Mouse (Mus musculus) kidney, adult 8-10 months (tissue): ENCODE results near the gene Entpd1.
A peak's percentile ranks its signal among the peaks of the same experiment; 100 is the strongest.
"Not testable (repeated sequence)": the region's sequence is repeated elsewhere in the genome, so short reads cannot be mapped to it uniquely, and the experiment has no call there.

ENCODE experiments used
- DNase-seq, 2 experiments: peaks; one replicate each; pipeline ENCODE4 v3.0.0; 2022

Gene Entpd1

DNA sequence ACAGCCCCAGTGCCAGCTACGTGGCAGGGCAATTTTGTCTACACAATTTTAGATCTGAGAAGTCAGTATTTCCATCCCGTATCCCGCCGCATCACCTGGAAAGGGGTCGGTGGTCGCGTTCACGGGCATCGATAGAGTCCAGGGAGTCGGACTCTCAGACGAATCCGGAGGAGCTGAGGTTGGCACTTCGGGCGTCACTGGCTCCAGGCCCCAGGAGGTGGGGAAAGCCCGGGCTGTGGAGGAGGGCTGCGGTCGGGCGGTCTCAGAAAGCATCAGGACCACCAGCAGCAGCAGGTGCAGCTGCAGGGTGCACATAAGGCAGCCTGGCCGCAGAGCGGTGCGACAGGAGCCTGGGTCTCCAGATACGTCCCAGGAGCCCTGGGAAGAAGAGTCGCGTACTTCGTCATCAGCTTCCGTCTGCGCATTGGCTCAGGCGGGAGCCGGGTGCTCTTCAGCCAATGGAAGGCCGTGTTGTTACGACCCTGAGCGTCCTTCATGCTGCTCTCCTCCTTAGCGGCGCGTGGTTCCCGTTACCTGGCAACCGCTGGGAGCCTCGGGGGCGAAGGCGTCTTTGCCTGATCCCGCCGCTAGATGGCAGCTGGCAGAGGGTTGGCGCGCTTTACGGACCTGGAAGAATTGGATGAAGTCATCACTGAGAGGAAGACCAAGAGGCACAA, at the start of gene Entpd1, which contains the start of gene Tctn3:
TSS of gene Entpd1 (plus strand) at position 537 of the 677 bp plus-strand sequence.
TSS of gene Tctn3 (minus strand) at position 404 of the 677 bp plus-strand sequence.
- peak; percentile 95 to 96 for DNase-seq

DNA sequence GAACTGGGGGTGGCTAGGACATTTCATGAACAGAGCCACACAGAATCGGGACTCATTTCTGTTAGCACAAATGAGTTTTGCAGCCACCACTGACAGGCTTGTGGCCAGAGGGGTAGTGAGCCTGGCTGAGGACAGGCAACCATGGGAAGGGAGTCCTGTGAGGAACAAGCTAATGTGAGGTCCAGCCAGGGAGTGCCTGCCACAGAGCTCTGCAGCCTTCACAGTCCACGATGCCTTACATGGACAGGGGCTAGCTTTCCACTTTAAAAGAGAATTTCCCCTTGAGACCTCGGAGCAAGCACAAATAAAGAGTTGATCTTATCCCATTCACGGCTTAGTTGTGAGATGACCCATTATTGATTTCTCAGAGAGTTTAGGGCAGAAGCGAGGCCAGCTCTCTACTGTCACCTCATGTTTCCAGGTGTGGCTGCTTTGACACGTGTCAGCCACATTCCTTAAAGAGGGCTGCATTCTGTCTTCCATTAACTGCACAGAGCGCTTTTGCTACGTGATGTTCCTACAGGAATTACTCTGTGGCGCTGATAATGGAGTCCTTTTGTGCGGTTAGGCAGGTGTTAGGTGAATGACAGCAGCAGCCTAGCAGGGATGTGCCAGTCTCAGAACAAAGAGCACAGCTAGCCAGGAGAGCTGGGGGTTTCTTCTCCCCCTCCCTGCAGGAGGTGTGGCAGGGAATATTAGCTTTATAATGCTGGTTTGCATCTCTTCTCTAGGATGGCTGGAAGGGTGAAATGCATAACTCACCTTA, 48.1 kb upstream of the Entpd1 start:
- no peak for DNase-seq

DNA sequence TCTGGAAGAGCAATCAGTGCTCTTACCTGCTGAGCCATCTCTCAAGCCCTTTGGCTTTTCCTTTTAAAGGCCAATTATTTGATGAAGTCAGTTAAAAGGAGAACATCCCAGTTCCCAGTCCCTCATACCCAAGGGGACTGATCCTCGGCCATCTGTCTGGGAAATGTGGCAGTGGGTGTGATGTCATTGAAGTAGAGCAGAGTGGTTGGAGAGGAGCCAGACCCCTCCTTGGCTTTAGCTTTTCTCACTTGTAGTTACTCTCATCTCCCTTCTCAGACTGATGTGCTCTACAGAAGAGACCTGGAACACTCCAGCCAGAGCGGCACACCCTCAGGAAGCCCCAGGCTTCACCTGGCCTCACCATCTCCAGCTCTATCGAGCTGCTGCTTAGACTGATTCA, 44.5 kb upstream of the Entpd1 start:
- no peak for DNase-seq

DNA sequence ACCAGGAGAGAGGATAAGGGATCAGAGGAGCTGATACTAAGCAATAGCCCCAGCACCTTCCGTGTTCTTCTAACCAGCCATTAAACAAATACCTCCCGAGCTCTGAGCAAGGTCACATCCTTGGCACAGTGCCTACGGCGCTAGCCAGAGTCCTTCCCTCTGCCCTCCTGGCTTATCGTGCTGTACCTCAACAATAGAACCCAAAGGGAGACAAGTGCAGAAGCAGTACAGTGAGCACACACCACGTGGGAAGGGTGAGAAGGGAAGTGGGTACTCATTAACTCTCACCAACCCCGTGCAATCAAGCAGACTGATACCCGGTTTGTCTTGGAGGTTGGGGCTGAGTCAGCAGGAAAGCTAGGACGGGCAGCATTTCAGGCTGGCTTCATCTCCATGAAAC, 41.4 kb upstream of the Entpd1 start:
- DNase-seq = peak; percentile 69 to 73

DNA sequence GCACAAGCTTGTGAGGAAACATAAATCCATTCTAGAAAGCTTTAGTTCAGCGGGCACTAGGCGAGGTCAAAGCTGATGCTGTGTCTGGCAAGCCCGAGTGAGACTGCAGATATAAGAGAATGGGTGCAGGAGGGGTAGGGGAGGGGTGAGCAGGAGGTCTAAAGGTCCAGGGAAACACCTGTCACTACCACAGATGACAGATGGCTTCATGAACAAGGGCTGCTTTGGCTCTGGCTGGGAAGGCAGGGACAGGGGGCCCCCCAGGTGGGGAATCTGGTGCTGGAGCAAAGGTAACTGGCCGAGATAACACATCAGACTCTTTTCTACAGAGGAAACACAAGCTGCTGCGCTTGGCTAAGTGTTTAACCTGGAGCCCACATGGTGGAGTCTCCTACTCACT, 36.7 kb upstream of the Entpd1 start:
- DNase-seq = no peak

DNA sequence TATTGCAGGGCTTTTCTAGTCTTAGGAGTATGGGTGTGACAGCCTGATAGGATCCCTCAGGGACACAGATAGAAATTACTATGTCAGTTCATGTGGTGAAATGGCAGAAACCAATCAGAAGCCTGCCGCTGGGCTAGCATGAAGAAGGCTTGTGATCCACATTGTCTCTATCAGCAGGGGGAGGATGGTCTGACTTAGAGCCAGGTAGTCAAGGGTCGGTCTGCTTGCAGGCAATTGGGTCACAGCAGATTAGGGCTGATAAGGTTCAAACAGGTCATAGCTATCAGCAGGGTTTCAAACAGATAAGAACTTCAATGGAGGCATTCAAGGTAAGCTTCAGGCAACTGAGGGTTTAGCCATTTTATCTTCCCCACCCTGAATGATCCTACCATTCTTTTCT, 31.3 kb upstream of the Entpd1 start:
- no peak for DNase-seq

DNA sequence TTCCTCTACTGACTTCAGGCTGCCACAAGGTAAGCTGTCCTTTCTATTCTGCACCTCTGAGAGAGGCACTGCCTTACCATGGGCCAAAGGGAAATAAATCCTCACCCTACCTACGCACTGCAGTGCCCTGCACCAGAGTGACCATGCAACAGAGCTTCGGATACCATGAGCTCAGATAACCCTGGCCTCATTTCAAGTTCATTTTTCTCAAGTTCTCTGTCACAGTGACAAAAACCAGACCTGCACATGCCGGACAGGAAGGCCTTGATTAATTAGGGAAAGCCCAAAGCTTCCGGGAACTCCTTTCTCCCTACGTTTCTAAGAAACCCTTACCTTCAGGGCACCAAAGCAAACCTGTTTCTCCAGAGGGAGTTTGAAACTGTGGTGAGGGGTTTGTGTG, 30.5 kb upstream of the Entpd1 start:
- DNase-seq = no peak

DNA sequence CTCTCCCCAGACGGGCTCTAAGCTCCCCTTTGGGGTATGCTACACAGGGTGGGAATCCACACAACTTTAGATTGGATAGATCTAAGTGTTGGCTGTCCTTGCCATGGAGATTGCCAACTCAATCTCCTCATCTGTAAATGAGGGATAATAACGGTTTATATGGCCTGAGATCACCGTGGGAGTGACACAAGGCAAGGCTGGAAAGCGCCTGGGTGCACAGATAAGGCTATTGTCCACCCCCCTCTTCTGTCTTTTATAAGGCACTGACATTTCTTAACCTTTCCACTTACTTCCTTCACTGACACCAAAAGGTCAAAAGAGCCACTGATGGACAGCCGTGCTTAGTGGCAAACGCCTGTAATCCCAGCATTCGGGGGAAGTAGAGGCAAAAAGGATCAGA, 25.3 kb upstream of the Entpd1 start:
- no peak for DNase-seq

DNA sequence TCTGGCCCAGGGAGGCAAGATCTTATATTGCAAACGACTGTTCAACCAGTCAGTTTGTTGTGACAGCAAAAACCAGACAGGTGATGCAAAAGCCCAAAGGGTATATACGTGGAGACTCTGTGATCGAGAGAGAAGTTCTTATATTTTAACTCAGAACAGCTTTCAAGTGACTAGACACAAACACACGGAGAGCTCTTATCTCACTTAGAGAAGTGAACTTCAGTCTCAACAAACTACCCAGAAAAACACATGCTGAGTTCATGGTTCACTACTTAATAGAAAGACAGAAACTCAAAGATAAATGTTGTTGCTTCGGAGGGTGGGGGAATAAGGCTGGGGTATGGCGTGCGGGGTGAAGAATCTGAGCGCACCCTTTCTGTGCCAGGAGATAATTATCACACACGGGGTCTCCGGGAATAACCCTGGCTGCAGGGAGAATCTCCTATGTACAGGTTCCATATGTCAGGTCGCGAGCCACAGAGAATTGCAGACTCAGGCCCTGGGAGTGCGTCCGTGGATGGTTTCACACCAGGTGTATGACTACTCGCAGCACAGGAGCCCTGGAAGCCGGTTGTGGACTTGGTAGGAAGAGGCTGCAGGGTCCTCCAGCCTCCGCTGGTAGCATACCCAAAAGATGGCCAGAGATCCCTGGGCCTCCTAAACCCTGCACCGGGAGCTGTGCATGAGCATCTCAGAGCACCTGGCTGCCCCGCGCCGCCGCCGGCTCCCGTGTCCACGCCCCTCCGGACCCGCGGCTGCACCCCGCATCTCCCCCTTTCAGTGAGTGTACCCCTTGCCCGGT, 24.5 kb upstream of the Entpd1 start:
- DNase-seq = no peak

DNA sequence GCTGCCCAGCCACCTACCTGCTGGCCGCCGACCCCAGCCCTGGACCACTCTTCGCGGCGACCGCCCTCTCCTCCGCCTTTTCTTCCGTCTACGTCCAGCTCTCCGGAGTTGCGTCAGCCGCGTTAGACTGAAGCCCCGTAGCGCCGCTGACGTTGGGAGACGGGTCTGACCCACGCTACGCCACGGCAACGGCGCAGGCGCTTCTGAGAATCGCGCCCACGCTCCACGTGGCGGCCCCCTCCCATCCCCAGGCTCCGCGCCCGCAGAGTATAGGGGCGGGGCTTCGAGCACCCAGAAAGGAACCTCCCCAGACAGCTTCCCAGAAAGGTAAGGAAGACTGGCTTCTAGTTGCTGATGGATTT, 23.9 kb upstream of the Entpd1 start, which contains the start of gene Aldh18a1:
TSS of gene Aldh18a1 (minus strand) at position 171 of the 362 bp plus-strand sequence.
- peak; percentile 72 to 82 for DNase-seq

DNA sequence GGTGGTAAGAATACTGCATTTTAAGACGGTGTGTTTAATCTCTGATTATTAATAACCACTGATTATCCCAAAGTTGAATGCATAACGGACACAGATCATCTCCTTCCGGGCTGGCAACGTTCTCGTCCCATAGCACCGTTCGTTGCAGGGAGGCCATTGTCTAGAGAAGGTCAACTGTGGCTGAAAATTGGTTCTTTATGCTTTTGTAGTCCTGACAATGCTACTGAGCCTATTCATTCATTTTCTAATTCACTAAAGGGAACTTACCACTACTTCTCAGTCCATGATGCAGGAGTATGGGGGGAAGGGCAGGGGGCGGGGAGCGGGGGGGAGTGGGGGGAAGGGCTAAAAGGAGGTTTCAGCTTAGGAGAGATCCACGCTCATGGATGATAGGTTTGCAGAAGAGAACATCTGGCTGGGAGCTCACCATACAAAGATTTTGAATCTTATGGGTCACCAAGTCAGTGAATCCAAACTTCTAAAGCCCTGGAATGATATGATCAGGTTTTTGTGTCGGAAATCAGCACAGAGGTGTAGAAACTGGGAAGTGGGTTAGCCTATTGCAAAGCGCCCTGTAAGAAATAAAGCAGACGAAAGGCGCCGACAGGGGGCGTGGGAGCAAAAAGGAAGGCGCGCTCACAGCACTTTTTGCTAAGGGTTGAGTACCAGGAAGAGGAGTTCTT, 23.2 kb upstream of the Entpd1 start:
- peak; percentile 76 to 91 for DNase-seq

DNA sequence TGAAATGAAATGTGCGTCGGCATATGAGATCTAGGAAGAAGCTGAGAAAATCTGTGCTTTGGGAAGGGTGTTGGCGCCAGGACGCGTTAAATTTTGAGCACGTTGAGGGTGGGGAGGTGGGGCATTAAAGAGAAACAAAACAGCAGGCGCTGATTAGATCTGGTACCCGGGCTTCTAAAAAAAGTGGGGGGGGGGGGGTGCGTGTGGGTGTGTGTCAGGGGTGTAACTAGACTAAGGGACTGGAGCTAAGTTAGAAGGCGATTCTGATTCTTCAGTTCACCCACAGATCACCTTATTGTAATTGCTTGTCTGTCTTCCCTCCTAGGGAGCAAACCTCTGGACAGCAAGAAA, 22.7 kb upstream of the Entpd1 start:
- DNase-seq = no peak

DNA sequence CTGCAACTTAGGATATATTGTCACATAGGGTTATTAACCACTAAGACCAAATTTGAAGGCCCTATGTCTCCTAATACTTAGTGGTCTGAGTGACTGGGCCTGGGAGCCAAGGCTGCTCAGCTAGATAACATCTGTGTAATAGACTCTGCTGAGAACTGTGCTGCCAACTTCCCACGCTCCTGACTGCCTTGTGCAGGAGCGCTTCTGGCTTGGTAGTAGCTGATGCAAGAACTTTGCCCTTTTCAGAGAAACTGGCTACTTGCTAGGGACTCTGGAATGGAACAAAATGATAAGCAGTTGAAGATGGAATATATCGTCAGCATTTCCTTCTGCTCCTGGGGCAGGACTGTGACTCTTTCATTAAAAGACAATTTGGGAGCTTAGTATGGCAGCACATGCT, 16.9 kb upstream of the Entpd1 start:
- no peak for DNase-seq

DNA sequence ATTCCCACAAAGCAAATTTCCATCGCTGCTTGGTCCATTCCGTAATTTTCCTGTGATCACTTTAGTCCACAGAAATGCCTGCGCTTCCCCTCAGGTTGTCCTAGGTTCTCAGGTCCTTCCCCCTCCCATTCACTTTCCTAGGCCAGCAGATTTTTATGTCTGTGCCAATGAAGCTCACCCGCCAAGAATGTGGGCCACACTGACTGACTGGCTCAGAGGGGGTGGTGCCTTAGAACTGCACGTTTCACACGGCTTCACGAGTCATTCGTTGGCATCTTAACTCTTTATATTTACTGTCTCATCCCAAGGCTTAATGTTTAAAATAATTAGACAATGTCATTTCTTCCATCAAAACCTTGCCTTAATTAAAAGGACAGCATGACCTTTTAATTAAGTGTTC, 16.3 kb upstream of the Entpd1 start:
- no peak for DNase-seq

DNA sequence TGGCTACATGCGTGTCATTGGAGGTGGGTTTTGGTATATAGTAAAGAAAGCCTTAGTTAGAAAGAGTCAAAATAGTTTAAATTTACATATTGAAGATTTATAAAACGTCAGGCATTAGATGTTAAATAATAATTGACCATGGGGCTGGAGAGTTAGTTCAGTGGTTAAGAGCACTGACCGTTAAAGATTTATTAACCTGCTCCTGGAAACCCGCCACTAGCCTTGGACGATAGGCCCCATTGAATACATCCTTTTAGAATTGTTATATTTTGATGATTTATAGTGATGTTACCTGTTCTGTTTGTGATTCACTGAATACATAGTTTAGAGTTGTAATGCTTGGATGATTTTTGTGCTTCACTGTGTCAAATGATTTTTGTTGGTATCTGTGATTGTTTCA, 11.3 kb upstream of the Entpd1 start:
- DNase-seq = peak in 1 of 2 experiments; percentile 18

DNA sequence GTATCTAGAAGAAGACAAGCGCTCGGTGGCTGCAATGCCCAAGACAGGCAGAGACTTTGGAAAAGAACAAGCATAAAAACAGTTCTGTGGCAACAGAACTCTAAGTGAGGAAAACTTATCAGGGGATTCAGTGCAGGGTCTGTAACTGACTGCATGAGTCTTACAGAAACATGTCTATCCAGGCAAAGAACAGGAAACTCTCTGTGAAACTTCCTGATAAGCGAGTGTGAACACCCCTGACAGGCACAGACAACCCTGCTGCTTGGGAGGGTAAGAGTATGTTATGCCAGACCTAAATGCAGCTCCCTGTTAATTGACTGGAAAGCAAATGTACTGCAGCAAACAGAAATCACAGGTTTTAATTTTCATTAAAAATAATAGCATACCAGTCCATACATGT, 10.3 kb upstream of the Entpd1 start:
- DNase-seq = no peak

DNA sequence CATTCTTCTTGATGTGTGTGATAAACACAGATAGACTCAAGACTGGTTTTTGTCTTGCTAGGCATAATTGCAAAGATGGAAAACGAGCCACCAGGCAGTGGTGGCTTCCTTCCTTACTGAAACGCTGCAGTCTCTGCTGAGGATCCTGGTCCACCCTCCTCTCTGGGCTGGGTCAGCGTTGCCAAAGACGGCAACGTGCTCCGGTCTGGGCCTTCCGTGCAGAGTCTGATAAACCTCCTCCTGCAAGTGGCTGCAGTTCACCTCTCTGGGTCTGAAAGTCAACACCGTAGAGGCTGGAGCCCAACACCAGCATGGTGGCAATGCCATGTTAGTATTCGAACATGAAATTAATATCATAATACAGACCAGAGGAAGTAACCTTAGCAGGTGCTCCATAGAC, 7.0 kb upstream of the Entpd1 start:
- DNase-seq = no peak

DNA sequence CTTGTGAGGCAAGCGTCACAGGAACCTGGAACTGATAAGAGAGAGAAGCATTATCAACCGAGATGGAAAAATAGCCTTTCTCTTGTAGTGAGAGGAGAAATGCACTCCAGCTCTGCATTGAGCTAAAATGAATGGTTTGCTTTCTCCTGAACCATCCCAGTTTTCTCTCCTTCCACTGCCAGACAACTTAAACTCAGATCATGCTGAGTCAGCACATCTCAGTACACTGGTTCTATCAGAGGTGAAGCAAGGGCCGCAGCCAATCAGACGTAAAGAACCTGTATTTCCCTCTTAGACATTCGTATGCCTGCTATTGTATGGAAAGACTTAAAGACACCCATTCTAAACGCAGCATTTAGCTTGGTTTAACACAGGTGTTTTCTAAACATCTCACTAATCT, 4.5 kb upstream of the Entpd1 start:
- DNase-seq = no peak

DNA sequence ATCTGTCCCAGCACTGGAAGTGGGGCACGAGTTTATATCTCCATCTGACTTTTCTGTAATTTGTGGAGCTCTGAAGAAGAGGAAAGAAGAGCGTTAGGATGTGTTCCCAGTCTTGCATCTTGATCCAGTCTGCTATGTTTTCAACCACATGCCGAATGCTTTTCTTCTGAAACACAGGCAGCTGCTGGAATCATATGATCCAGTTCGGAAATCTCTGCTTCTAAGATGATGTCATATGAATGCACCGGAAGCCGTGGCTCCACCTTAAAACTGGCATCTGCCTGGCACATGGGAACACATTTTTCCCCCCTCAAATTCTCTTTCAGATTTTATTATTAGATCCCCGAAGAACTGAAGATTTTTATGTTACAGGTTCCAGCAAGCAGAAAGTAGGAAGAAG, 2.6 kb downstream of the Entpd1 start:
- DNase-seq = no peak

DNA sequence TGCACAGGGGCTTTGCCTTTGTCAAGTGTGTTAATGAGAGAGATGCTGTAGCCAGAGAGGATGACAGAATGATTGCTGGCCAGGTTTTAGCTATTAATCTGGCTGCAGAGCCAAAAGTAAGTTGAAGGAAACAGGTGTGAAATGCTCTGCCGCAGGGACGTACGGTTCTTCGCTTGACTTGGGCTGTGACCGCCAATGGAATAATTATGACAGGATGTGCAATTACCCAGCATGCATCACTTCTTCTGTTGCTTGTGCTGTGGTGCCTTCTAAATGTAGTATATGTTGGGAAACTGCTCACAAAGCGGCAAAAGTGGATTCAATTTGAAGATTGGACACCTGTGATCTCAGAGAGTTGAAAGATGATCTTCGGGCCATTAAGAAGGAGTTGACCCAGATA, 3.9 kb downstream of the Entpd1 start:
- no peak for DNase-seq

DNA sequence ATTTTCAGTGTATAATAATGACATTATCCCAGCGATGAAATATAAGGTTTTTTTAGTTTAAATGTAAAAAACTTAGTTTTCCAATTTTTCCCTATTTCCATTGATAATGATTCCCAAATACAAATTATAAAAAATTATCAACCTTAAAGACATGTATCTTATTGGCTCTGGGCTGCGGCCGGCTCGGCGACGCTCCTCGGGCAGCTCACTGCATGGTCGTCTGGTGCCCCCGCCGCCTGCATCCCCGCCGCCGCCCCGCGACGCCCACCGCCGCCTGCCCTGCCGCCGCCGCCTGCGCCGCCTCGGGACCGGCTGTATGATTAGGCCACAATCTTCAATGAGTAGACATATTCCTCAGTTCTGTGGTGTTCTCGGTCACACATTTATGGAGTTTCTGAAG, 9.4 kb downstream of the Entpd1 start:
- not testable (repeated sequence) for DNase-seq

DNA sequence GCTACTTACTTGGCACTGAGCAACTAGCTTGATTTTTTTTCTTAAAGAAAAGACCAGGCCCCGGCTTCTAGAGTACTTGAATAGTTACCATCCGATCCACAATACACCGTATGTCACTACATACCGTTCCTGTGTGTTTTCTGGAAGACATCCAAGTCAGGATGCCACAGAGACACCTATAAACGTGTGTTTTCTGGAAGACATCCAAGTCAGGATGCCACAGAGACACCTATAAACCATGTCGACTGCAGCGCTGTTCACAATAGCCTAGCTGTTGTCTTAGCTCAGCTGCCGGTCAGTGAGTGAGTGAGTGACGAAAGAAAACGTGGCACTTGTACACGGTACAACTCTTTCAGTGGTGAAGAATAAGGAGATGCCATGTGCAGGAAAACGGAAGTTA, 13.8 kb downstream of the Entpd1 start:
- no peak for DNase-seq

DNA sequence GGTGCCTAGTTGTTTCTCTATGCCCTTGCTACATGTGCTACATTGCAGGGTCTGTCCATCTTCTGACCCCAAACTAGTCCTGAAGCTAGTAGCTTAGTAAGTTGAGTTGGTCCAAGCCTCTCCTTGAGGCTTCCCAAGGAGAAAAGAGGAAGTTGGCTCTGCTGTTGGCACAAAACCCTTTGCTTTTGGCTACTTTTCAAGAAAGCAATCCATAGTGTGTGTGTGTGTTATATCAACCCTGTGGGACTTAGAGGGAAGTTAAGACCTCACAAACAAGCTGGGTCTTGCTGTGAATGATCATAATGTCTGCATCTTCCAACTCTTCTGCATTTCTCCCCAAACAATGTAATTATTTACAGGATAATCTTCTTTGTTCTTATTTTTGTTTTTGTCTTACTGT, 16.8 kb downstream of the Entpd1 start:
- no peak for DNase-seq
